Mouse (Mus musculus) E14TG2a.4 (cell line): Measurements from ENCODE around the gene Hist1h3f.

ENCODE experiments used
- CTCF ChIP-seq: conservative IDR thresholded peaks from 2 replicates; pipeline ENCODE4 v1.5.1; 2014; ENCODE audit warnings: low read length
- POU5F1 ChIP-seq: IDR thresholded peaks from 2 replicates; pipeline ENCODE4 v1.6.1; 2014; ENCODE audit warnings: low read length, borderline replicate concordance

GRCm38 (mm10) chr13:23556906-23557305 lies 13.1 kb downstream of the Hist1h3f start:
- TF ChIP-seq CTCF (no peak), POU5F1 (no peak)
